ENCODE assay signal across 8 mouse cellular contexts in the genomic region with DNA sequence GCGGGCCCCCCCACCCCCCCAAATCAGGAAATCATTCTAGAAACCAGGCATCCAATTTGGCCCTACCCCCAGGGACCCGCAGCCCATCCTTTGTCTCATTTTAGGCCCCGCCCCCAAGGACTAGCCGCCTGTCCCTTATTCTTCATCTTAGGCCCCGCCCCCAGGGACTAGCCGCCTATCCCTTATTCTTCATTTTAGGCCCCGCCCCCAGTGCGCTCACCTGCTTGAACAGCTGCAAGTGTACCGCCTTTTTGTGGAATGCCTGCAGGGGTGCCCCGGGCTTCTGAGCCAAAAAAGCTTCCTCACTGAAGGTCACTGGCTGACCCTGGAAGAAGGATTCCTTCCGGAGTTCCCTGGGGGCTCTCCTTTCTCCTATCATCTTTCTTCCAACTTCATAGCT. TPM values are rescaled to one million over a fixed set of nuclear protein-coding genes. Genes with fewer than 3 reads are reported as not detected.
DNase-seq lines count a peak whose midpoint lies in the region; ATAC-seq and TF ChIP-seq lines count a peak whose summit lies in the region.

No protein-coding gene starts in this region.

- DNase-seq in R1 (ENCODE audit: low read depth, low spot score) = peak; percentile 99
- peak; percentile 60 for DNase-seq in kidney, postnatal 0 days (ENCODE audit: low spot score)
- peak; percentile 63 for DNase-seq in midbrain, embryonic 10.5 days (ENCODE audit: low spot score)
- DNase-seq in cerebellum, adult 9-11 months = no peak
- DNase-seq in layer of hippocampus, postnatal 14 days (ENCODE audit: low spot score in 2 of 2) = no peak

- 0 out of 2 replicates have a peak, but pooled peaks cover 3% of the 10 kb centered on the region for H3K27me3 ChIP-seq in forebrain, embryonic 12.5 days
- H3K27me3 ChIP-seq in kidney, postnatal 0 days (ENCODE audit: insufficient read depth, low read length) = no peaks in the 10 kb centered on the region
- H3K27me3 ChIP-seq in midbrain, embryonic 10.5 days (ENCODE audit: low read depth, poor library complexity, severe bottlenecking) = peaks cover 23% of the 10 kb centered on the region

- peak; percentile 80 for ATAC-seq in forebrain, embryonic 12.5 days (ENCODE audit: low FRiP score)
- ATAC-seq in kidney, postnatal 0 days (replicated peaks; ENCODE audit: low FRiP score, low read depth) = peak; percentile 79
- no peak for ATAC-seq in inflammation-experienced regulatory T-cells, adult 6 months
- no peak for ATAC-seq in megakaryocyte progenitor cell, adult 5-6 weeks (replicated peaks; ENCODE audit: poor library complexity)

- TF ChIP-seq CTCF in kidney, postnatal 0 days (IDR thresholded peaks at IDR 0.05; ENCODE audit: low read depth) = no peak

- no peaks in the 10 kb centered on the region for H3K9me3 ChIP-seq in forebrain, embryonic 12.5 days
- no peaks in the 10 kb centered on the region for H3K9me3 ChIP-seq in kidney, postnatal 0 days (replicated peaks; ENCODE audit: low read length)
- no peaks in the 10 kb centered on the region for H3K9me3 ChIP-seq in midbrain, embryonic 10.5 days (replicated peaks)

- peak overlapping the region; percentile 24 for H3K4me3 ChIP-seq in forebrain, embryonic 12.5 days (replicated peaks)
- H3K4me3 ChIP-seq in kidney, postnatal 0 days (replicated peaks; ENCODE audit: low read depth, low read length) = no peak overlapping the region
- H3K4me3 ChIP-seq in midbrain, embryonic 10.5 days = peak overlapping the region; percentile 41

- H3K27ac ChIP-seq in forebrain, embryonic 12.5 days = no peak overlapping the region
- H3K27ac ChIP-seq in kidney, postnatal 0 days = no peak overlapping the region
- H3K27ac ChIP-seq in midbrain, embryonic 10.5 days (replicated peaks) = peak overlapping the region; percentile 57

- 4% methylated on average over 11 of the region's 11 CpGs for WGBS in forebrain, embryonic 12.5 days
- whole genome bisulfite sequencing in kidney, postnatal 0 days = 5% methylated on average over 11 of the region's 11 CpGs
- 3% methylated on average over 11 of the region's 11 CpGs for WGBS in midbrain, embryonic 10.5 days

- no peak overlapping the region for H3K9ac ChIP-seq in forebrain, embryonic 12.5 days
- no peak overlapping the region for H3K9ac ChIP-seq in kidney, postnatal 0 days (ENCODE audit: low read depth, low read length)

- H3K36me3 ChIP-seq in forebrain, embryonic 12.5 days (replicated peaks) = no peaks in the 10 kb centered on the region
- 0 out of 2 replicates have a peak, but pooled peaks cover 2% of the 10 kb centered on the region for H3K36me3 ChIP-seq in kidney, postnatal 0 days (ENCODE audit: insufficient read depth, low read length)
- no peaks in the 10 kb centered on the region for H3K36me3 ChIP-seq in midbrain, embryonic 10.5 days

- H3K4me1 ChIP-seq in forebrain, embryonic 12.5 days = peaks cover 7% of the 10 kb centered on the region; the same call in 1 of the 2 replicates
- no peaks in the 10 kb centered on the region; the same call in 1 of the 2 replicates for H3K4me1 ChIP-seq in kidney, postnatal 0 days (replicated peaks; ENCODE audit: insufficient read depth, low read length)
- peaks cover 17% of the 10 kb centered on the region for H3K4me1 ChIP-seq in midbrain, embryonic 10.5 days

- H3K4me2 ChIP-seq in forebrain, embryonic 12.5 days = peak overlapping the region; percentile 46
- H3K4me2 ChIP-seq in kidney, postnatal 0 days (ENCODE audit: low read length) = peak overlapping the region; percentile 38

RNA-seq across cellular contexts. Expression of gene Dennd1c, which starts 7.6 kb away (rescaled TPM):
- 5.2 and 5.9 TPM in 2 replicates for polyA plus RNA-seq in forebrain, embryonic 12.5 days (2016; fragmentation: Nextera tagmentation; extraction: Ambion mirVana)
- 4.2 and 5.1 TPM in 2 replicates for polyA plus RNA-seq in kidney, postnatal 0 days (2015; fragmentation: Nextera tagmentation; extraction: Ambion mirVana)
- 1.5 and 2.3 TPM in 2 replicates for polyA plus RNA-seq in midbrain, embryonic 10.5 days (2016; fragmentation: Nextera tagmentation; extraction: Ambion mirVana)
- polyA plus RNA-seq in inflammation-experienced regulatory T-cells, adult 6 months (2017; shearing (Covaris generic)) = 100 to 1,000 TPM; 183 to 288 (median 219) TPM
- total RNA-seq in megakaryocyte progenitor cell, adult 5-6 weeks (2015) = 7.6 and 11.5 TPM in 2 replicates
- total RNA-seq in megakaryocyte progenitor cell, adult 5-6 weeks (2017) = 3.5 and 8.8 TPM in 2 replicates
- 1 to 10 TPM; 1.4 to 2.9 TPM for total RNA-seq in layer of hippocampus, postnatal 14 days (2021)

RNA-seq across cellular contexts. Expression of gene Slc25a23, which starts 11.0 kb away (rescaled TPM):
- 20.3 and 21.3 TPM in 2 replicates for polyA plus RNA-seq in forebrain, embryonic 12.5 days (2016; fragmentation: Nextera tagmentation; extraction: Ambion mirVana)
- polyA plus RNA-seq in kidney, postnatal 0 days (2015; fragmentation: Nextera tagmentation; extraction: Ambion mirVana) = 10.2 and 10.7 TPM in 2 replicates
- 10.4 and 12.6 TPM in 2 replicates for polyA plus RNA-seq in midbrain, embryonic 10.5 days (2016; fragmentation: Nextera tagmentation; extraction: Ambion mirVana)
- 1 to 10 TPM; 1.0 to 3.1 (median 2.6) TPM for polyA plus RNA-seq in inflammation-experienced regulatory T-cells, adult 6 months (2017; shearing (Covaris generic))
- 10.9 and 13.4 TPM in 2 replicates for total RNA-seq in megakaryocyte progenitor cell, adult 5-6 weeks (2015)
- total RNA-seq in megakaryocyte progenitor cell, adult 5-6 weeks (2017) = 1.6 and 2.0 TPM in 2 replicates
- 100 to 1,000 TPM; 338 to 358 TPM for total RNA-seq in layer of hippocampus, postnatal 14 days (2021)

RNA-seq across cellular contexts. Expression of gene Crb3, which starts 11.8 kb away (rescaled TPM):
- polyA plus RNA-seq in forebrain, embryonic 12.5 days (2016; fragmentation: Nextera tagmentation; extraction: Ambion mirVana) = 1.3 and 2.5 TPM in 2 replicates
- 82.4 and 90.9 TPM in 2 replicates for polyA plus RNA-seq in kidney, postnatal 0 days (2015; fragmentation: Nextera tagmentation; extraction: Ambion mirVana)
- 1.2 and 1.5 TPM in 2 replicates for polyA plus RNA-seq in midbrain, embryonic 10.5 days (2016; fragmentation: Nextera tagmentation; extraction: Ambion mirVana)
- polyA plus RNA-seq in inflammation-experienced regulatory T-cells, adult 6 months (2017; shearing (Covaris generic)) = 1 to 10 TPM in 1 of 3 experiments, under 1 TPM in 2; 0.94 to 2.4 (median 0.99) TPM
- total RNA-seq in megakaryocyte progenitor cell, adult 5-6 weeks (2015) = not detected in 2 replicates
- not detected in 2 replicates for total RNA-seq in megakaryocyte progenitor cell, adult 5-6 weeks (2017)
- 1 to 10 TPM in 1 of 2 experiments, under 1 TPM in 1; 0.79 to 1.6 TPM for total RNA-seq in layer of hippocampus, postnatal 14 days (2021)

RNA-seq across cellular contexts. Expression of gene Tubb4a, which starts 16.9 kb away (rescaled TPM):
- 121 and 145 TPM in 2 replicates for polyA plus RNA-seq in forebrain, embryonic 12.5 days (2016; fragmentation: Nextera tagmentation; extraction: Ambion mirVana)
- 15.4 and 16.4 TPM in 2 replicates for polyA plus RNA-seq in kidney, postnatal 0 days (2015; fragmentation: Nextera tagmentation; extraction: Ambion mirVana)
- 68.7 and 128 TPM in 2 replicates for polyA plus RNA-seq in midbrain, embryonic 10.5 days (2016; fragmentation: Nextera tagmentation; extraction: Ambion mirVana)
- 1 to 10 TPM; 2.2 to 5.4 (median 3.9) TPM for polyA plus RNA-seq in inflammation-experienced regulatory T-cells, adult 6 months (2017; shearing (Covaris generic))
- total RNA-seq in megakaryocyte progenitor cell, adult 5-6 weeks (2015) = not detected in 2 replicates
- 0.12 TPM in 1 of 2 replicates, not detected in the other for total RNA-seq in megakaryocyte progenitor cell, adult 5-6 weeks (2017)
- total RNA-seq in layer of hippocampus, postnatal 14 days (2021) = 100 to 1,000 TPM; 714 to 754 TPM

RNA-seq across cellular contexts. Expression of gene Slc25a41, which starts 29.2 kb away (rescaled TPM):
- polyA plus RNA-seq in forebrain, embryonic 12.5 days (2016; fragmentation: Nextera tagmentation; extraction: Ambion mirVana) = not detected in 2 replicates
- not detected in 2 replicates for polyA plus RNA-seq in kidney, postnatal 0 days (2015; fragmentation: Nextera tagmentation; extraction: Ambion mirVana)
- polyA plus RNA-seq in midbrain, embryonic 10.5 days (2016; fragmentation: Nextera tagmentation; extraction: Ambion mirVana) = 0.10 TPM in 1 of 2 replicates, not detected in the other
- not detected for polyA plus RNA-seq in inflammation-experienced regulatory T-cells, adult 6 months (2017; shearing (Covaris generic))
- not detected in 2 replicates for total RNA-seq in megakaryocyte progenitor cell, adult 5-6 weeks (2015)
- total RNA-seq in megakaryocyte progenitor cell, adult 5-6 weeks (2017) = not detected in 2 replicates
- total RNA-seq in layer of hippocampus, postnatal 14 days (2021) = not detected

Comparison
In these comparisons a context has a peak if more than half of its experiments do, and no peak if none do; other contexts are left out.
1. DNase-seq: peak in R1 (single experiment), kidney, postnatal 0 days (single experiment) and midbrain, embryonic 10.5 days (single experiment); none in cerebellum, adult 9-11 months (single experiment) and layer of hippocampus, postnatal 14 days (0 of 2).
2. ATAC-seq: peak in forebrain, embryonic 12.5 days (single experiment) and kidney, postnatal 0 days (single experiment); none in inflammation-experienced regulatory T-cells, adult 6 months (single experiment) and megakaryocyte progenitor cell, adult 5-6 weeks (single experiment).
3. RNA of gene Dennd1c, which starts 7.6 kb away (polyA plus RNA-seq): 183 to 288 TPM in inflammation-experienced regulatory T-cells, adult 6 months; 5.2 to 5.9 TPM in forebrain, embryonic 12.5 days, 4.2 to 5.1 TPM in kidney, postnatal 0 days and 1.5 to 2.3 TPM in midbrain, embryonic 10.5 days; every median in the first group is over 10 times any median in the second.
4. RNA of gene Crb3, which starts 11.8 kb away (polyA plus RNA-seq): 82.4 to 90.9 TPM in kidney, postnatal 0 days; 1.2 to 1.5 TPM in midbrain, embryonic 10.5 days, 1.3 to 2.5 TPM in forebrain, embryonic 12.5 days and 0.94 to 2.4 TPM in inflammation-experienced regulatory T-cells, adult 6 months; every median in the first group is over 10 times any median in the second.